Mouse (Mus musculus) thymus, adult 2 months (tissue): Measurements from ENCODE around the gene Smyd1. TPM values are rescaled to one million over a fixed set of nuclear protein-coding genes. Genes with fewer than 3 reads are reported as not detected.
A peak's percentile ranks its signal among the peaks of the same experiment; 100 is the strongest.
"Not testable (repeated sequence)": the region's sequence is repeated elsewhere in the genome, so short reads cannot be mapped to it uniquely, and the experiment has no call there.

Source experiments
- DNase-seq: peaks from one replicate; pipeline ENCODE4 v3.0.0; 2021
- H3K27ac ChIP-seq: fragments of 200-500 bp; 2 replicates; pipeline ENCODE4 v1.5.1; 2012; ENCODE audit warnings: low read length, control low read depth; ENCODE audit not compliant: control insufficient read depth, insufficient read depth
- H3K27me3 ChIP-seq: fragments of 200-500 bp; 2 replicates; pipeline ENCODE4 v1.6.1; 2012; ENCODE audit warnings: mild to moderate bottlenecking, low read length, moderate library complexity, mixed read lengths; ENCODE audit not compliant: control insufficient read depth, insufficient read depth
- H3K36me3 ChIP-seq: fragments of 200-500 bp; 2 replicates; pipeline ENCODE4 v1.6.1; 2012; ENCODE audit warnings: mild to moderate bottlenecking, low read length, moderate library complexity; ENCODE audit not compliant: control insufficient read depth, insufficient read depth
- H3K4me1 ChIP-seq: fragments of 200-500 bp; replicated peaks from 2 replicates; pipeline ENCODE4 v1.6.1; 2012; ENCODE audit warnings: low read length; ENCODE audit not compliant: control insufficient read depth, insufficient read depth
- H3K4me3 ChIP-seq: fragments of 200-500 bp; 2 replicates; pipeline ENCODE4 v1.5.1; 2012; ENCODE audit warnings: mild to moderate bottlenecking, low read length, control low read depth, moderate library complexity; ENCODE audit not compliant: control insufficient read depth, insufficient read depth
- CTCF ChIP-seq: fragments of 200-500 bp; IDR thresholded peaks from 2 replicates; pipeline ENCODE4 v1.5.1; 2012; ENCODE audit warnings: mild to moderate bottlenecking, control low read depth, low read length, moderate library complexity, borderline replicate concordance; ENCODE audit not compliant: control insufficient read depth, poor library complexity, insufficient read depth; ENCODE audit errors: extremely low read depth
- POLR2A ChIP-seq: fragments of 200-500 bp; IDR thresholded peaks from 2 replicates; pipeline ENCODE4 v1.6.1; 2012; ENCODE audit warnings: mild to moderate bottlenecking, low read length, control low read depth, moderate library complexity; ENCODE audit not compliant: control insufficient read depth, poor library complexity, insufficient read depth; ENCODE audit errors: extremely low read depth
- WGBS: fragments of 180-500 bp; shearing (Covaris S2); methylation state at CpG from one replicate; pipeline ENCODE4 v1.1.7; 2018; 5-methylcytosine and 5-hydroxymethylcytosine counted together
- polyA plus RNA-seq: library from polyadenylated mRNA; depleted of rRNA; stranded (reverse); fragments of >200 nt; gene quantifications from 2 replicates; pipeline ENCODE4 v1.2.3, GENCODE M21; 2012

Gene Smyd1
- polyA plus RNA-seq, 1 experiment, result 15.1 TPM

DNA sequence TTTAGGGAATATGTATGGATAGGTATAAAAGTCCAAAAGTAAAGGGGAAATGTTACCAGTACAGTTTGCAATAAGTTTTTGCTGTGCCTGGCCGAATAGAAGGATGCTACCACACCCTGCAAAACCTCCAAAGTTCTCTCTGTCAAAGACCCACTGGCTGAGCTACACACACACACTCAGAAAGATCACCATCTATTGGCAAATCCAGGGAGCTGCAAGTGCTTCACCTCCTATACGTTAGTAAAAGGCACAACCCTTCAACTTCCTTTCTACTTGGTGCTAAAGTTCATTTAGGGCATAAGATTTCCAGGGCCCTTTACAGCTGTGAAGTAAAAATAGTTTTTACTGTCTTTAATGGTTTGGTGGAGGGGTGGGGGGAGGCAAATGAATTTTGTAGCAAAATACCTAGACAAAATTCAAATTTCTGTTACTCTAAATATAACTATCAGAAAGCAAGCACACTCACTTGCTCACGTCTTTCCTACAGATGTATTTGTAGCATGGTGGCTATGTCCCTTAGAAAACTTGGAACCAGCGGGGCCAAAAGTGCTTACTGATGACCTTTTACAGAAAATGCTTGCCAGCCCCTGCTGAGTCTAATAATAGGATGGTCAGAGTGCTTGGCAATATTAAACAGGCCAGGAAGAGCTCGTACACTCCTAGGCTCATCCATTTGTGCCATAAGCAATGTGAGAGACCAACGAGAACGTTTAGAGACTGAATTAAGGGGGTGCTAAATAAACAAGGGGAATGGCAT is 52.9 kb downstream of the Smyd1 start:
- Histone ChIP-seq H3K4me3 (no peak overlapping the region), H3K27ac (no peak overlapping the region), H3K27me3 (no peaks in the 10 kb centered on the region), H3K36me3 (no peaks in the 10 kb centered on the region), H3K4me1 (peaks cover 13% of the 10 kb centered on the region)
- DNase-seq, result peak; percentile 61
- TF ChIP-seq POLR2A (no peak), CTCF (no peak)
- 71% methylated on average over 7 of the region's 7 CpGs for WGBS

DNA sequence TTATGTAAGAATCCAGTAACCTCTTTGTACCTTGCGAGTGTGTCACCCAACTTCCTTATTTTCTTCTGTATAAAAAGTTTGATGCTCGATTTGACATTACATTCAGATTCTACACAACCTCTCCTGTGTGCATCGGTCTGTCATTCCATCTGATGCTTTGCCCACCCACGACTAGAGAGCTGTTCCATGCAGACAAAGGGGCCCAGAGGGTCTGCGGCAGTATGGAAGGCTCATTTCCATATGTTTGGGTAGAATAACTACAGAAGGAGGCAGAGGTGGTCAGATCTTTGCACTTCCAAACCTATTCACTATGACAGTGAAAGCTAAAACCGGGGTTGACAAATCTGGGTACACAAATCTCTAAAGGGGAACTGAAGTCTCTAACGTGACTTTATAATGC is 54.4 kb downstream of the Smyd1 start:
- WGBS, result 85% methylated on average over 7 of the region's 7 CpGs
- DNase-seq, H3K4me3 ChIP-seq, H3K27ac ChIP-seq, H3K36me3 ChIP-seq, H3K27me3 ChIP-seq: not testable (repeated sequence)
- H3K4me1 ChIP-seq, result peaks cover 12% of the 10 kb centered on the region

DNA sequence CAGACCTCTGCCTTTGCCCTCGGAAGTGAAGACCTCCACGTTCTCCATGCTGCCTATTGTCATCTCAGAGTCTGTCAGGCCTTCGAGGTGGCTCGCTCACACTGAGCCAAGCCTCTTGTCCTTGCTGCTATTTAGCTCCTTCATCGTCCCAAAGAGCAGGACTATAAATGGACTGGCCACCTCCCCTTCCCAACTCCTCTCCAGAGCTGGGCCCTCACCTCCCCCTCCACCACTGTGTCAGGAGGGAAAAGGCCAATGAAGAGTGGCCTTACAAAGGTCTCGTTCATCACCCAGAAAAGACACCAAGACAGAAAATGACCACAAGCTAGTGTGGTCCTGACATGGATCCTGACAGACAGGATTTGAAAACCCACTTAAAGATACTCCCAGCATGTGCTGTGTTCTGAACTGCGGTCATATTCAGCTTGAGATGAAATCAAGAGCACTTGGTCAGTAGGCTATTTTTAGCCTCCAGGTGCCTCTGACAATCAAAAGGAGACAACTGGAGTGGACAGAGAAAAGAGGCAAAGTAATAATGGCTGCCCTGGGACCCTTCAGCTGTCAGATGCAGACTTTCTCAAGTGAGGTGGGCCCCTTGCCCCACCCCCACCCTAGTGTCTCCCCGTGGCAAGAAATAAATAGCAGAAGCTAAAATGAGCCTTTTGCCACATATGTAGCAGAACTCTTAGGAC is 59.7 kb downstream of the Smyd1 start:
- no peak overlapping the region for H3K27ac ChIP-seq
- H3K27me3 ChIP-seq, result no peaks in the 10 kb centered on the region
- H3K4me3 ChIP-seq, result no peak overlapping the region
- no peak for DNase-seq
- TF ChIP-seq CTCF (no peak), POLR2A (no peak)
- H3K4me1 ChIP-seq, result peaks cover 3% of the 10 kb centered on the region; the same call in 1 of the 2 replicates
- H3K36me3 ChIP-seq, result no peaks in the 10 kb centered on the region
- WGBS, result 90% methylated on average over 8 of the region's 8 CpGs

DNA sequence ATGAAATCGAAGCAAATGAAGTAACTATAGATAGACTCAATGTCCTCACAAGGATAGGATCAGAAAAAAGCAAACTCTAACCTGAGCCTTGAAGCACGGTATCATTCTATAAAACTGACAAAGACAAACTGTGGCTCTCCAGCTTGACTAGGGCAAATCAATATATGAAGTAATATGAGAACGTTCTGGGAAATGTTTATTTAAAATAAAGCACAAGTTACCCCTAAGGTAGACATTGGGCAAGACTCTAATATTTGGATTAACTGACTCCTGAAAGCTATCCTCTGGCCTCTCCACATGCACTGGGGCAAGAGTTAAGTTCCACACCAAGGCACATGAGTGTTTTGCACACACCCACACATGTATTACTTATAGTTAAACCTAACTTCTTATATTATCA is 61.0 kb downstream of the Smyd1 start:
- no peak for DNase-seq
- Histone ChIP-seq H3K4me3 (no peak overlapping the region), H3K27ac (no peak overlapping the region), H3K4me1 (peaks cover 3% of the 10 kb centered on the region; the same call in 1 of the 2 replicates), H3K27me3 (no peaks in the 10 kb centered on the region), H3K36me3 (no peaks in the 10 kb centered on the region)
- 94% methylated on average over 3 of the region's 3 CpGs for WGBS
- TF ChIP-seq CTCF, result no peak
- no peak for TF ChIP-seq POLR2A

DNA sequence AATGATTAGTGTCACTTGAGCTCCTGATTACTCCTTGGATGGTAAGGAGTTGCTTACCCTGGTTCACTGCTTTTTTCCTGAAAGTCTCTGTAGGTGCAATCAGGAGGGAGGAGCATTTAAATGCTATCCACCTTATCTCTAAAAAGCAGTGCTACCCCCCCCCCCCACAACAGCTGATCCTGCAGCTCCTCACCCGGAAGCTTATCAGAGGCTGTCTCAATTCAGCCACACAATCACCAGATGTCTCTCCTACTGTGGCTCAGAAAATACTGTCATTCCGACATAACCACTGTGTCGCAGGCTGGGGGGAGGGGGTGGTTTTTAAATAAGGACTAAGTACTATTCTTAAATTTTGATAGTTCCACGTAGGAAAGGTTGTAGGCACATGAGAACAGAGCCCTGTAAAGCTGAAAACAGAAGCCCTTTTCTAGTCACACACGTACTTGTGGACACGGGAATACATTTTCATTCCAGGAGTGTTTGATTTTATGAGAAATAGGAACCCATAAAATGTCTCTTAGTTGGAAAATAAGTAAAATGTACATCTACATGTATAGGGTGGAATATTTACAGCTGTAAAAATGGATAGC is 61.9 kb downstream of the Smyd1 start:
- TF ChIP-seq POLR2A, result no peak
- no peak for TF ChIP-seq CTCF
- H3K36me3 ChIP-seq, result no peaks in the 10 kb centered on the region
- no peak overlapping the region for H3K4me3 ChIP-seq
- no peaks in the 10 kb centered on the region for H3K27me3 ChIP-seq
- H3K4me1 ChIP-seq, result peaks cover 3% of the 10 kb centered on the region; the same call in 1 of the 2 replicates
- H3K27ac ChIP-seq, result no peak overlapping the region
- peak; percentile 11 for DNase-seq
- WGBS, result 31% methylated on average over 6 of the region's 6 CpGs

DNA sequence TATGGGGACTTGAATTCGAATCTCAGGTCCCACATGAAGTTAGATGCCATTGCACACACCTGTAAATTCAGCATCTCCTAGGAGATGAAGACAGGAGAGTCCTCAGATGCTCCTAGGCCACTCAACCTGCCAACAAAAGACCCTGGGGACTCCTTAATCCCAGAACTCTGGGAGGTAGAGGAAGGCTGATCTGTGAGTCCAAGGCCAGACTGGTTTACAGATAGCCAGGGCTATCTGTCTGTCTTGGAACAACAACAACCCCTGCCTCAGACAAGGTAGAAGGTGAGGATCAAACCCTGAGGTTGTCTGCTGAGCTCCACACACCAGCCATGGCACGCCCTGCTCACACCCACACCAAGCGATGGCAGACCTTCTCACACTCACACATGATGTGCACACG is 62.9 kb downstream of the Smyd1 start:
- Histone ChIP-seq H3K4me1 (peaks cover 3% of the 10 kb centered on the region; the same call in 1 of the 2 replicates), H3K27me3 (no peaks in the 10 kb centered on the region), H3K27ac (no peak overlapping the region), H3K36me3 (no peaks in the 10 kb centered on the region), H3K4me3 (no peak overlapping the region)
- WGBS, result 96% methylated on average over 4 of the region's 4 CpGs
- DNase-seq, result no peak
- TF ChIP-seq CTCF, result no peak
- no peak for TF ChIP-seq POLR2A
